ENCODE assay signal across 8 mouse cellular contexts in genomic region chr8:46470792-46471781, GRCm38 (mm10). TPM values are rescaled to one million over a fixed set of nuclear protein-coding genes. Genes with fewer than 3 reads are reported as not detected.
DNase-seq lines count a peak whose midpoint lies in the region; ATAC-seq and TF ChIP-seq lines count a peak whose summit lies in the region.

Gene Acsl1 (plus strand): TSS chr8:46471037.

- H3K9ac ChIP-seq in lung, embryonic 16.5 days (ENCODE audit: low read length), result peak within 1 kb of the TSS; percentile 75

- H3K36me3 ChIP-seq in lung, embryonic 16.5 days (ENCODE audit: control insufficient read depth, insufficient read depth, low read length), result no peaks in the 10 kb centered on the region

- H3K4me1 ChIP-seq in cerebellum, adult 2 months (ENCODE audit: control insufficient read depth, insufficient read depth, low read length), result peaks cover 4% of the 10 kb centered on the region; the same call in 1 of the 2 replicates
- peaks cover 8% of the 10 kb centered on the region for H3K4me1 ChIP-seq in lung, embryonic 16.5 days (replicated peaks; ENCODE audit: control insufficient read depth, insufficient read depth, low read length)

- no peaks in the 10 kb centered on the region for H3K9me3 ChIP-seq in lung, embryonic 16.5 days (ENCODE audit: control insufficient read depth, low read length)

- no peaks in the 10 kb centered on the region for H3K27me3 ChIP-seq in cerebellum, adult 2 months (ENCODE audit: control insufficient read depth, insufficient read depth, low read length)
- H3K27me3 ChIP-seq in lung, embryonic 16.5 days (ENCODE audit: control insufficient read depth, insufficient read depth, low read depth, low read length), result no peaks in the 10 kb centered on the region

- peak within 1 kb of the TSS; percentile 95 for H3K4me2 ChIP-seq in lung, embryonic 16.5 days (ENCODE audit: low read depth, low read length)

- DNase-seq in MEL-GATA-1-ER (ENCODE audit: extremely low read depth, low read depth), result peak; percentile 75
- peak; percentile 98 to 99 for DNase-seq in cerebellum, adult 2 months
- DNase-seq in forelimb bud, embryonic 11.5 days (ENCODE audit: low read depth, low spot score), result peak; percentile 96
- peak; percentile 95 for DNase-seq in layer of hippocampus, adult 9-10 months (ENCODE audit: low spot score)
- peak; percentile 99 for DNase-seq in ovary, postnatal 36 days (ENCODE audit: low spot score)
- peak; percentile 98 for DNase-seq in thymus, postnatal 25 days

- ATAC-seq in hematopoietic stem cell, adult 5-6 weeks (replicated peaks in 1 of 2; ENCODE audit: insufficient read depth in 1 of 2, low FRiP score in 2 of 2, low TSS enrichment in 1 of 2, low read depth in 1 of 2, poor library complexity in 2 of 2, severe bottlenecking in 2 of 2), result peak; percentile 89
- ATAC-seq in lung, embryonic 16.5 days (ENCODE audit: low read depth), result peak; percentile 96

- peak; percentile 57 for TF ChIP-seq POLR2A in cerebellum, adult 2 months (IDR thresholded peaks at IDR 0.05; ENCODE audit: borderline replicate concordance, insufficient read depth, low read length)

- peak within 1 kb of the TSS; percentile 59 for H3K4me3 ChIP-seq in cerebellum, adult 2 months (replicated peaks; ENCODE audit: insufficient read depth, low read depth, low read length)
- peak within 1 kb of the TSS; percentile 66 for H3K4me3 ChIP-seq in lung, embryonic 16.5 days (ENCODE audit: low read length)

- no peak for TF ChIP-seq CTCF in cerebellum, adult 2 months (IDR thresholded peaks at IDR 0.05; ENCODE audit: borderline replicate concordance, insufficient read depth, low read depth, low read length)

- peak within 1 kb of the TSS; percentile 30 for H3K27ac ChIP-seq in cerebellum, adult 2 months (ENCODE audit: insufficient read depth, low read length)
- peak within 1 kb of the TSS; percentile 65 for H3K27ac ChIP-seq in lung, embryonic 16.5 days (ENCODE audit: low read length)

- WGBS in cerebellum, adult 2 months, result under 1% methylated on average over 105 of the region's 106 CpGs
- WGBS in lung, embryonic 16.5 days, result under 1% methylated on average over 87 of the region's 106 CpGs

RNA-seq across cellular contexts. Expression of gene Acsl1, which starts in this region (rescaled TPM):
- 47.7 and 51.1 TPM in 2 replicates for polyA plus RNA-seq in cerebellum, adult 2 months (2012; rRNA removed)
- total RNA-seq in hematopoietic stem cell, adult 5-6 weeks (2017), result 39.6 and 65.2 TPM in 2 replicates
- 20.3 and 23.5 TPM in 2 replicates for polyA plus RNA-seq in lung, embryonic 16.5 days (2015; fragmentation: Nextera tagmentation; extraction: Ambion mirVana)

Comparison
In these comparisons a context has a peak if more than half of its experiments do, and no peak if none do; other contexts are left out.
1. Peak in every context shown above with its lines: DNase-seq, ATAC-seq, H3K4me3 ChIP-seq and H3K27ac ChIP-seq.